Mouse (Mus musculus) left cerebral cortex, postnatal 14 days (tissue): ENCODE data around the gene Susd6. TPM values are rescaled to one million over a fixed set of nuclear protein-coding genes. Genes with fewer than 3 reads are reported as not detected.

Experiments
- DNase-seq, 2 experiments: peaks; one replicate each; pipeline ENCODE4 v3.0.0; 2021 to 2022; ENCODE audit warnings: low spot score in 2 of 2, mixed read lengths in 1 of 2
- intact Hi-C: fragments of 180-260 bp; cut with DNase I; formaldehyde crosslinking; loops from one replicate; pipeline ENCODE4 v1.15.1; 2025
- total RNA-seq, 2 experiments: library from RNA; stranded (reverse); gene quantifications; 2 replicates each; pipeline ENCODE4 v1.2.3; 2021

Susd6 gene
- total RNA-seq, 2 experiments from 2014 or later: 27.0 to 29.5 TPM

DNA sequence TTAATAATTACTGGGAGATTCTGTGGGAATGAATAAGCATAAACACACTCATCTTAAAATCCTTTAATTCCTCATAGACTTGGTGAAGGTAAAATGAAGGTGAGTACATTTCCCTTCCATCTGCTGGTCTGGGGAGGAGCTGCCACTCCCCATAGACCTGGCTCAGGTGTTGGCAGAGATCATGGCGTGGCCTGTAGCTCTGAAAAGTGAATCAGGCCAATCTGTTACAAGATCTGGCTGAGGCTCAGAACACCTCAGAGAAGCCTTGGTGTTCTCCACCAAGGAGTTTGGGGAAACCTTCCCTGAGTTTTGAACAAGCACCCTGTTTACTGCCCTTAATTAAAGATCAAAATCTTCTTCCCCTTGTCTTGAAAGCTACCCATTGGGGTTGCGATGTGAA, 64.8 kb downstream of the Susd6 start:
- intact Hi-C loops: no loop called here

DNA sequence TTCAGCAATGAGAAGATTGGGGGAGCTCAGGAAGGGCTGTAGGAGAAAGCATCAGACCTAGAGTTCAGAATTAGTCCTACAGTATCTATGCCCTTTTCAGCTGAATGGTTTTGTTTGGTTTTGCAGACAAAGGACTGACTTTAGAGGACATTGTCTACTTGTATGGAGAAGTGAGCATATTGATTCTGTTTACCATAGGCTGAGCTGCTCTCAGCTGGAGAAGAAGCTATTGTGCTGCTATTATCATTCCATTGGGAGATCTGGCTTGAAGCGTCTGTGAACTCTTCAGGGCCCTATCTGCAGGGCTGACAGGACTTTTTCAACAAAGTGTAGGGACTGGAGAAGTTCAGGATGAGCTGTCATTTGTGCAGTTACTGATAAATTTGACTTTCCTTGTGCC, 65.3 kb downstream of the Susd6 start:
- intact Hi-C loops: no loop called here
- DNase-seq: no peak

More for the DNA sequence above, 64.8 kb downstream of the Susd6 start:
- no peak for DNase-seq

DNA sequence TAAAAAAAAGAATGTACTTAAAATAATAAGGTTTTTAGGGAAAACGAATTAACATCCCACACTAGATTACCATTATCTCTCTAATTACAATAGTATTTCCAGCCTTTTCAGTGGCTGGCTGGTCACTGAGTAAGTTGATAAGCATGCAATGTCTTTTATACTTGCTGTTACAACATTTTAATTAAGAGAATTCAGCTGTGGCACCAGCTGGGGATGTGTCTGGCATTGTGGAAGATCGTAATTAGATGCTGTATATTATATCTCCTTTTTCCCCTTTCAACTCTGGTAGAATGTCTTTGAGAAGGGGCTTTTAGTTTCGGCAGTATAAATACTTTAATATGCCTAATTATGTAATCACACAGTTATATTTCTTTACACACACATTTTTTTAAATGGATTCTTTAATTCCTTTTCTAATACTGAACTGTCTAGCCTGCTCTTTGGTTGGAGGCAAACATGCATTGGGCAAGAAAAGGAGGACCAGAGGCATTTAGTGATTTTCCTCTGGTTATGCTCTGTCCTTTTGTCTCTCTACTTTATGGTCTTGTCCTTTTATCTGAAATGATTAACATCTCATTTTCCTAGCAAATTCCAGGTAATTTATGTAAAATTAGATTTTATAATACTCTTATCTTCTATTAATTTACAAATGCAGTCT, 67.5 kb downstream of the Susd6 start:
- intact Hi-C loops: no loop called here

DNA sequence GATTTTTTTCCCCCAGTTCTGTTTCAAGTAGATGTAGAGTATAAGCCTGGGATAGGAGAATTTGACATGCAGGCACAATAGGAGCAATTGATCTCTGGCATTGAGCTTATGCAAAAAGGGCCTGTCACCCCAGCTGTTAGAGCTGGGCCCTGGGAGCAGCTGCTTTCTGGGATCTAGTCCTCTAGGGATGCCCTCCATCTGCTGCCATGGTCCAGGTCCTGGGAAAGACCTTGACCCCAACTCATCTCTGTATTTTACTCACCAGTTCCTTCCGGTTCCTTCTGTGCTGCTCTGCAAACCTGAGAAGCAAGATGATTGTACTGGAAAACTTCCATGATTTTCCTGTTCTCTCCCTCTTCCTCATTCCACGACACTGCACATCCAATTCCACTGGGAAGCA, 68.0 kb downstream of the Susd6 start:
- intact Hi-C loops: no loop called here
- no peak for DNase-seq

More for the DNA sequence above, 67.5 kb downstream of the Susd6 start:
- no peak for DNase-seq

DNA sequence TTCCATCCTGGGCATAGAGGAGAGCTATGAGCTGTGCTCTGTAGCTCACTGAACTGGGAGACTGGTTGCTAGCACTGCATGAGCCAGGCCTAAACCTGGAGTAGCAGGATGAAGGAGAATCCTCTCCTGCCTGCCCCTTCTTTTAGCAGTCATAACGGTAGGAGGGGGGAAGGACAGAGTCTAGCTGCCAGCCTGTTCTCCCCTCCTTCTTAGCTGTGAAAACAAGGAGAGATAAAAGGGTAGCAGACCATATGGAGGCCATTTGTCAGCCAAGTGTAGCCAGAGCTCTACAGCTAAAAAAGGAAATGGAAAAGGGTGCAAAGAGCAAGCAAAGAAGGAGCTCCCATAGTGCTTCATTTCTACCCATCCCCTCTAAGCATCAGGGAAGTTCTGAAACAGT, 71.6 kb downstream of the Susd6 start:
- no peak for DNase-seq
- intact Hi-C loops: loop anchor here (5.0 kb wide), 1 partner anchor 45 kb away; no protein-coding TSS in a partner anchor

DNA sequence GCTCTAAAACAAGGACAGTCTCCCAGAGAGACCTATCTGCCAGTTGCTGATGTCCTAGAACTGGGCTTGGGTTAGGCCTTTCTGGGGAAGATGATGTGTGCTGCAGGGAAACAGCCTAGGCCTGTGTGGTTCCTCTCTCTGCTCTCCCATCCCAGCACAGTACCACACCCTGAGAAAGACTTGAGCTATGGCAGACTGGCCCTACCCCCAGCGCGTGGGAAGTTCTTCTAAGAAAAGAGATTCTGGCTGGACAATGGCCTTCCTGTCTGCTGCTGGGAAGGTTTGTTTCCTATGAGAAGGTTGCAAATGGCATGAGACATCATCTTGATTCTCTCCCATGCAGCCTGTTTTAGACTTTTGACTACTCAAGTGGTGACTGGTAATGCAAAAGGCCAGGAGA, 73.1 kb downstream of the Susd6 start:
- intact Hi-C loops: loop anchor here (5.0 kb wide), 1 partner anchor 46 kb away; no protein-coding TSS in a partner anchor
- no peak for DNase-seq

DNA sequence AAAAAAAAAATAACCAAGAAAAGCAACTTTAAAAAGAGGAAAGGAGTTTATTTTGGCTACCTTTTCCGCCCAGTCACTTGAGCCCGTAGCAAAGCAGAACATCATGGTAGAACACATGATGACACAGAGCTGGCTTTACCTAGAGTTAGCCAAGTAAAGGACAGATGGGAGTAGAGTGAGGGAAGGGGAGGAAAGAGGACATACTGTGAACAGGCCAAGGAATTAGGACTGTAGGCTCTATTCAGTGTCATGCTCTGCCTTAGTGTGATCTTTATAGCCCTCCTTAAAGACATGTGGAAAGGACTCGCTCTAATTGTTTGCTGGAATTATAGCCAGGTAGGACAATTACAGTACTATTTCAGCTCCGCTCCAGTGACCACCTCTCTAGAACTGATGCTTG, 74.9 kb downstream of the Susd6 start:
- no peak for DNase-seq
- intact Hi-C loops: no loop called here

DNA sequence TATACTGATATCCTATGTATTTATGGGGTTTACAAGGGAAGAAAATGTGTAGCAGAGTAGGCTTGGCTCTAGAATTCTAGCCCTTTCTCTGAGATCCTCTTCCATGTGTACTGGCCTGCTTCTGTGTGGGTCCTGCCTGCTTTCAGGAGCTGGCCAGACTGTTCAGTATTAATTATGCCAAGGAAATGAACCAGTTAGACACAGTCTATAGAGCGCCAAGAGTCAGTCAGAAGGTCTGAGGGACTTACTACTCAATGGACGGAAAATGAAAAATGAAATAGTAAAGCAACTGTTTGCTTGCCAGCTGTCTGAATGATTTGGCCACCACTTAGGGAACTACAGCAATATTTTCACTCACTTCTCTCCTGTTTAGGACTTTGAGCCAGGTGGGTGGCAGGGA, 75.7 kb downstream of the Susd6 start:
- intact Hi-C loops: no loop called here
- DNase-seq: no peak

DNA sequence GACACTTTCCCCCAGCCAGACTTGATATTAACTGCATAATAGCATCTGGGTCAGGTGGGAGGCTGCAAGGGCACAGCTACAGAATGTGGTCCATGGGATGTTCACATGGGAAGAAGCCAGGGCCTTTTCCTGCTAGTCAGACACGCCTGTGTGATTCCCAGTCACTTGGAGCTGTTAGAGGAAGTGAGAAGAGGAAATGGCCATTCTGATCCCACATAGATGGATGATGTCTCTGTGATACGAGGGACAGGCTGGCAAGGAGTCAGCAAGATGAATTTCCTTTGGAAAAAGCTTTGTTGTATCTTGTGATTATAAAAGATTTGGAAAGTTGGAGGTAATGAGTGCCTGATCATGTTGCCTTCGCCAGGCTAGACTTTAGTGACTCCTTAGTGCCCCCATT, 76.8 kb downstream of the Susd6 start:
- intact Hi-C loops: no loop called here
- DNase-seq: no peak

DNA sequence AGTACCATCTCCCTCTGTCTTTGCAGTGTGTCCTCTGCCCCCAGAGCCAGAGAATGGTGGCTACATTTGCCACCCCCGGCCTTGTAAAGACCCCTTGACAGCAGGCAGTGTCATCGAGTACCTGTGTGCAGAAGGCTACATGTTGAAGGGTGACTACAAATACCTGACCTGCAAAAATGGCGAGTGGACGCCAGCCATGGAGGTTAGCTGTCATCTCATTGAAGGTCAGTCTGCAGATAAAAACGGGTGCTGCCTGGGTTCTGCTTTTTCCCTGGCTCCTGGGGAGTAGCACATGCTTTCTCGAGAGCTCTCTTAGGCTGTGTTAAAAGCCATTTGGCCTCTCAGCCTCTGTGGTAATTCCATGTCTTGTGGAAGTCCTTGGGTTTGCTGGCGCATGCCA, 78.1 kb downstream of the Susd6 start:
- intact Hi-C loops: no loop called here
- DNase-seq: no peak

DNA sequence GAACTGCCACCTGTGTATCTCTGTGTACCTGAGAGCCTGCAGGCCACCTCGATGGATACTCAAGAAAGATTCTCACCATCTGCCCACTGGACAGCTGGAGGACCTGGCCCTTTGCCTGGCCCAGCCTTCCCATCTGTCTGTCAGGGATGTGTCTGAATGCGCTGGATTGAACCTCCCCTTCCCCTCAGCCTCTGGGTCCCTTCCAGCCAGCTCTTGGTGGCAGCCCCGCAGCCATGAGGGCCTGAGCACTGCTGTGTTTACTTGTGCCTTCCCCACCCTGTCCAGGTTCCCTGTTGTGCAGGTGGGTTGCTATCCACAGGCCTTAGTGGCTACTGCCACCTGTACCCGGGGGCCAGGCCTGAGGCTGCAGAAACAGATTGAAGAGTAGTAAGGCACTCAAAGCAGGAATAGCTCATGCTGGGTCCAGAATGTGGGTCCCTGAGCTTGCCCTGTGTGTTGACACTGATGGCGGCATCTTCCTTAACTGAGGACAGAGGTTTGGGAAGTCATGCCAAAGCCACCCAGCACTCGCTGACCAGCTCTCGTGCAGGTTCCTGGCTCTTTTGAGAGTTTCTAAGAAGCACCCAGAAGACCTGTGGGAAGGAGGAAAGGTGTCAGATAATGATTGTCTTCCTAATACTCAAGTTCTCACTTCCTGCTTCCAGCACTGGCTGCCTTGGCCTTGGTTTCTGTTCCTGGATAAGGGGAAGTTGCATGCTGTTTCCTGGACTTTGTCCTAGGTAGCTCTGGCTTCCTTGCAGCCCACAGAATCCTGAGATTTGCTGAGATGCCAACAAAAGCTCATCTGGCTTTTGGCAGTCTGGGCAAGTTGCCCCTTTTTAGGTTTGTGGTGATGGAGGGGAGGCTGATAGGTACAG, 87.1 kb downstream of the Susd6 start:
- intact Hi-C loops: no loop called here
- DNase-seq: no peak

DNA sequence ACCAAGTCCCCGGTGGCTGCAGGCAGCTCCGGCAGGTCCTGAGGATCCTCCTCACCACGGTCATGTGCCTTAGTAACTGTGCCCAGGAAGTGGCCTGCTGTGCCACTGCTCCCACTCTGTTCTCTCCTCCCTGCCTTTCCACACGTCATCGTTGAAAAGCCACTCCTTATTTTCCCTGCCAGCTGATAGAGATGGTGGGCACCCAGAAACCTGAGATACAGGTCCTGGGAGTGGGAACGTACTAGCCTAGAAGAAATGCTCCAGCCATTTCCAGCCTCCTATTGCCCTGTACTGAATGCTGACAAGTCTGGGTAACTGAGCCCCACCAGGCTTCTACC, 87.8 kb downstream of the Susd6 start:
- no peak for DNase-seq
- intact Hi-C loops: no loop called here

DNA sequence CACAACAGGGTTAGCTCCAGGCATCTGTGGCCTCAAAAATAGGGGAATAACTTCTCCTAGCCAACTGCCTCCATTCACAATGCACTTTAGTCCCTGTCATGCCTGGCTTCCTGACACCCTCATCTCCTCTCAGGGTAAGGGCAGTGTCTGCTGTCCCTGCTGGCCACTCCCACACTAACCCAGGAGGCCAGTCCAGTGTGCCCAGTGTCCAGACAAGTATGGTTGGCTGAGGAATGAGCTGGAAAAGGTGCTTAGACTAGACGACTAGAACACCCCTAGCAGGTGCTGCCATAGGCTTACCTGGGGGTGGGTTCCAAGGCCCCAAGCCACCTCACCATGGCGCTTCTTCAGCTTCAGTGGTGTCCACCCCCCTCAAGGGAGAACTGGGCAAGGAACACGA, 88.3 kb downstream of the Susd6 start:
- no peak for DNase-seq
- intact Hi-C loops: no loop called here

DNA sequence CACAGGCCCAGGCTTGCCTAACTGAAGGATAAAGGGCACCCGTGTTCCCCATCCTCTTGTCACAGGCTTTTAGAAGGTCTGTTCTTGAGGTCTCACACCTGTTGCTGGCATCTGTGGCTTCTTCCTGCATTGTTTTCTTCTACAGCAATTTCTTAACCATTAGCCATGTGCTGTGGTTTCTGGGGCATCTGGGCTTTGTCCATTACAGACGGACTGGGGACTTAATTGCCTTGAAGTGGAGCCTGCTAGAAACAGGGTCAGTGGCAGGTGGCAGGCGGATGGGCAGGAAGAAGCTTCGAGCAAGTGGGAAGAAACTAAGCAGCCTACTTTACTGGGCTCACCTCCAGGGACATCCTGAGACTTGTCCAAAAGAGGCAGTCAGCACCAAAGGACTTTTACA, 89.0 kb downstream of the Susd6 start:
- DNase-seq: no peak
- intact Hi-C loops: no loop called here

DNA sequence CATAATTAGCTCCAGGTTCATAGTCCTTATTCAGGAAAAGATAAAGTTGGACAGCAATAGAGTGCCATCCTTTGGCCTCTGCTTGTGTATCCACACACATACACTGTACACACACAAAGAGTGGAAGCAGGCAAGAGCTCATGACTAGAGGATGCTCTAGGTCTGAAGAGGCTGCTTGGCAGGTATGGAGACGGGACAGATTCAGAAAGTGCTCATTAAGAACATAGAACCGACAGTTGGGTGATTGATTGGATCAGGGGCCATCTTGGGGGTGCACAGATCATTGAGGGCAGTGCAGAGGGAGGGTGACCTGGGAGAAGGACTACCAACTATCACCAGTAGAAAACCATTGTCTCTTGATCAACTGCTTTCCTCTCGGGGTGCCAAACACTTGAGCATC, 90.8 kb downstream of the Susd6 start:
- intact Hi-C loops: no loop called here
- DNase-seq: no peak

DNA sequence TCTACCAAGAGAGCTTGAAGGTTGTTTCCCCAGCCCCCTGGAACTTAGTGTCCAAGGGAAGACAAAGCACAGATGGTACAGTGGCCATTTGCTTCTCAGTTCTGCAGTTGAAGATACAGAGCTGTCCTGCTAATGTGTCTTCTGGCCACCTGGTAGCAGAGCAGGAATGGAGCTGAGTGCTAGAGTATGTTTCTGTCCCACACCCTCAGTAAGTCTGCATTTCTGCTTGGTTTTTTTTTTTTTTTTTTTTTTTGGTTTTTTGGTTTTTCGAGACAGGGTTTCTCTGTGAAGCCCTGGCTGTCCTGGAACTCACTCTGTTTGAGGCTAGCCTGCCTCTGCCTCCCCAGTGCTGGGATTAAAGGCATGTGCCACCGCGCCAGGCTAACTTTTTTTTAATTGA, 93.0 kb downstream of the Susd6 start:
- DNase-seq: no peak
- intact Hi-C loops: no loop called here

DNA sequence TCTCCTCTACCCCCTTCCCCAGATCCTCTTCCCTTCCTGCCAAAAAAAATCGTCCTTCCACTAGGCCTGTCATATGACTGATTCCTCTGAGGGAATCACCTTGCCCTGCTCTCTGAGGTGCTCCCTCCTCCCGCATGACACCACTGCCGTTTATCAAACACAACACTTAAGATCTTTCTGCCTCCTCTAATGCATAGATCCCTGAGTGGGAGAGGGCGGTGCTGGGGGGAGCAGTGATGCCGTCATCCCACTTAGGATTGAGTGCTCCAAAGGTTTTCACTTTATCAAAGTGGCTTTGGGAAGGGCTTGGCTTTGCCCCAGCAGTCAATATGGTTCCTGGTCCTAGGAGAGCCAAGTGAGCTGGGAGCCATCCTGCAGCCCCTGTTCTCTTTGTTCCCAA, 93.6 kb downstream of the Susd6 start:
- intact Hi-C loops: no loop called here
- DNase-seq: no peak

DNA sequence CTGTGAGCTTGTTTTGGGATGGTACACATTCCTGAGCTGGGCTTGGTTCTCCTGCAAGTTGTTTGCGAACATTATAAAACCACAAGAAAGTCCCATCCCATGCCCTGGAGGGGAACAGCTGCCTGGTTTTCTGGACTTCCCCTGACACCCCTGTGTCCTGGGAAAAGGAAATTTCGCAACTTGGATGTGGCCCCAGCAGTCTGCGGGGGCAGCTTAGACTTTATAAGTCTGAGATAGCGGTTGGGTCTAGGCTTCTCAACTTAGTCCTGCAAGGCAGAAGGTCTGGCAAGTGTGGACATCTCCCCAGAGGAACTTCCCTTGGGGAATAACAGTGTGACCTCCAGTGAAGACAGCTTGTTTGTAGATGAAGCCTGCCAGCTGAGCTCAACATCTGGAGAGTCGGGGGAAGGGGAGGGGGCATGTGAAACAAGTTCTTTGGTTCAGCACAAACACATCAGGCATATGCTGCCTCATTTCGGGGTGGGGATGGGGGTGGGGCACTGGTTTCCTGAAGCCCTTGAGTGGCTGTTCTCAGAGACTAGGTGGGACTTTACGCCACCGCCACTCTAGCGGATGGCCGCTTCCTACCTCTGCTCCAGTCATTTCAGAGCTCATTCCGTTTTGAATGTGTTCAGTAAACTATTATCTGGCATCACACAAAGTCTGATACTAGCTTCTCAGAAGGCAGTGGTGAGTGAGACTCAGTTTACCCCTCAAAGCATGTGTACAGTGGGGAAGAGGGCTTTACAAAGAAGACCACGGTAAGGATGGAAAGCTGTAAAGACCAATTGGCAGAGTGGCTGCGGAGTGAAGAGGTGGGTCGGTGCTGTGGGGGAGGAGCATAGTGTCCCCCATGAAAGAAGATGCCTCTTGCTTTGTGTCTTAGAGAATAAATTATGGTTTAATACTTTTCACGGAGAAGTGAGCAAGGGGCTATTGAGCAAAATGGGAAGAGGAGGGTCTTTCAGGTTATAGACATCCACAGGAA, 95.3 kb downstream of the Susd6 start:
- intact Hi-C loops: no loop called here
- no peak for DNase-seq

DNA sequence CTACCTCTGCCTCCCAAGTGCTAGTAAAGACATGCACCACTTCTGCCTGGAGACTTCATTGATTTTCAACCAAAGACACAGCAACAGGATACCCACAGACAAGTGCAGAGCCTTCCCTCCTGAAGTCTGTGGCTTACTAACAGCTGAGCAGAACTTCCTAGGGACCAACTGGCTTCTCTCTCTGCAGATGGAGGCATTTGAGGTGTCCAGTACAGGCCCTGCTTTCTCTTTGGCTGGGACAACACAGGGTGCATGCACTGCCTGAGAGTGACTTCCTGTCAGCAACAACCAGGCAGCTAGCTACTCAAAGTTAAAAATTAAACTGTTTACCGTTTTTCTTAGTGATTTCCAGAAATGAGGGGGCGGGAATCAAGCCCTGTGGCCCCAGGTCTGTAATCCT, 96.7 kb downstream of the Susd6 start:
- intact Hi-C loops: no loop called here
- no peak for DNase-seq

DNA sequence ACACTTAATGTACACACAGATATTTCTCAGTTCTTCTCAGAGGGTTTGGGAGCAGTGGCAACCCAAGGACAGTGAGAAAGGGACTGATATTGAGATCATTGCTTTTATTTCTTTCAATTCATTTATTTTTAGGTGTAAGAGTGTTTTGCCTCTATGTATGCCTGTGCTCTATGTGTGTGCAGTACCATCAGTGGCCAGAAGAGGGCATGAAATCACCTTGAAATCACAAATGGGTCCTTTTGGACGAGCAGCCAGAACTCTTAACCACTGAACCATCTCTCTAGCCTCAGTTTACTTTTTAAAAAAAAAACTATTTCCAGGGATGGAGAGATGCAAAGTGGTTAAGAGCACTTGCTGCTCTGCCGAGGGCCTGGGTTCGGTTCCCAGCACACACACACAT, 99.0 kb downstream of the Susd6 start:
- intact Hi-C loops: no loop called here
- DNase-seq: no peak
